Mouse (Mus musculus) liver, adult 2 months (tissue): Measurements from ENCODE around the gene Slc41a2.

Experiments
- CTCF ChIP-seq: fragments of 200-500 bp; IDR thresholded peaks from 2 replicates; pipeline ENCODE4 v1.5.1; 2011; ENCODE audit warnings: low read depth, low read length, control low read depth
- POLR2A ChIP-seq: fragments of 200-500 bp; IDR thresholded peaks from 2 replicates; pipeline ENCODE4 v1.6.1; 2011; ENCODE audit warnings: low read length, control low read depth; ENCODE audit not compliant: insufficient read depth; ENCODE audit errors: extremely low read depth

DNA sequence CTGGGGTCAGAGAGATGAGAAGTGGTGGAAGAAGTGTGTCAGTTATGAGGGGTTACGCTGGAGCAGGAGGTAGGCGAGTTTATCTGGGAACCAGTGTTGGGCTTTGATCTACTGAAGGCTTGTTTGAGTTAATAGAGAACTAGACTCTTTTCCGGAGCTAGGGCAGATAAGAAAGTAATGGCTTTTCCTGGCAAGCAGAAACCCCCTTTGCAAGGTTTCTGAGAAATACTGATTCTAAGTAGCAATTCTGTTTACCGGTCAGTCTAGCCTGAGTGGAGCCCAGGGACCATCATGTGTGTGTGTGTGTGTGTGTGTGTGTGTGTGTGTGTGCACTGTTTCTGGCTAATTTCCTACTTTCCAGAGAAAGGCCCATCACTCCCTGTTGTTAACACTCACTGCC is 109.1 kb downstream of the Slc41a2 start:
- TF ChIP-seq CTCF (no peak), POLR2A (no peak)
